Mouse (Mus musculus): ENCODE measurements at regions not wholly inside any gene's neighbourhood (a gene's known extent, or its start where the extent isn't known, plus 50 kb on each side); places are given as distances from the start of the nearest gene placed in this dataset.

DNA sequence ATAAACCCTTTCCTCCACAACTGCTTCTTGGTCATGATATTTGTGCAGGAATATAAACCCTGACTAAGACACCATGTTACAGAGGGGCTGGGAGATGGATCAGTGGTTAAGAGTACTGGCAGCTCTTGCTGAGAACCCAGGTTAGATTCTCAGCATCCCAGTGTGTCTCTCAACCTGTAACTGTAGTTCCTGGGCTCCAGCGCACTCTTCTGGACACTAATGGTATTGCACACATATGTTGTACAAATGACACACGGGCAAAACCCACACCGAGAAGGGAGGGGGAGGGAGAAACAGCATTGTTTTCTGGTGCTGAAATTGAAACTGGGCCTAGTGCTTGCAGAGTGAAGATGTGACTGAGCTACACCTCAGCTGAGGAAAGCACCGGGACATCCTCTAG is 81.0 kb upstream of the Ccdc39 start:
- WGBS = 79% methylated on average over 4 of the region's 4 CpGs
- no peak for DNase-seq (ENCODE audit: low spot score)

DNA sequence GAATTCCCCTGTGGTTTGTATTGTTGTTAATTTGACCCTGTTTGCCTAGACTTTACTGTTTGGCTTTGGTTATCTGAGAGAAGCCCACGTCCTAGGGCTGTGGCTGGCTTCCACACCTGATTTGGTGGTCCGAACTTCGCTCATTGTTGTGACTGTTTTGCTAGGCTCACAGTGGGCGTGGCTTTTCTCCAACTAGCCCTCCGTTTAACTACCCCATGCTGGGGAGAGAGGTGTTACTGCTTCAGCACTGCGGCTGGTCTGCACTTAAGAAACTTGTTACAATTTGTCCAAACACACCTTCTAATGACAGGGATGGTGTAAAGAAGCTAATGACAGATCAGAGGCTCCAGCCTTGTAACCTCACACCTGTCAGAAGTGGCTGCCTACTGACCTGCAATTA is 64.7 kb upstream of the Fxr1 start:
- Histone ChIP-seq H3K4me3 (0 out of 2 replicates have a peak overlapping the region, but pooled peaks have one; percentile 10), H3K27me3 (ENCODE audit: low read depth, poor library complexity, severe bottlenecking) (peaks cover 30% of the 10 kb centered on the region), H3K9me3 (replicated peaks) (no peaks in the 10 kb centered on the region), H3K4me1 (peaks cover 12% of the 10 kb centered on the region), H3K36me3 (no peaks in the 10 kb centered on the region), H3K27ac (no peak overlapping the region)
- 0% methylated on average over 6 of the region's 6 CpGs for WGBS
- DNase-seq (ENCODE audit: low spot score) = no peak

More for the DNA sequence above, 81.0 kb upstream of the Ccdc39 start:
- H3K4me3 ChIP-seq = no peak overlapping the region
- H3K36me3 ChIP-seq = no peaks in the 10 kb centered on the region
- no peak overlapping the region for H3K27ac ChIP-seq
- no peaks in the 10 kb centered on the region for H3K27me3 ChIP-seq (ENCODE audit: low read depth, poor library complexity, severe bottlenecking)
- H3K4me1 ChIP-seq = no peaks in the 10 kb centered on the region
- no peaks in the 10 kb centered on the region for H3K9me3 ChIP-seq (replicated peaks)

DNA sequence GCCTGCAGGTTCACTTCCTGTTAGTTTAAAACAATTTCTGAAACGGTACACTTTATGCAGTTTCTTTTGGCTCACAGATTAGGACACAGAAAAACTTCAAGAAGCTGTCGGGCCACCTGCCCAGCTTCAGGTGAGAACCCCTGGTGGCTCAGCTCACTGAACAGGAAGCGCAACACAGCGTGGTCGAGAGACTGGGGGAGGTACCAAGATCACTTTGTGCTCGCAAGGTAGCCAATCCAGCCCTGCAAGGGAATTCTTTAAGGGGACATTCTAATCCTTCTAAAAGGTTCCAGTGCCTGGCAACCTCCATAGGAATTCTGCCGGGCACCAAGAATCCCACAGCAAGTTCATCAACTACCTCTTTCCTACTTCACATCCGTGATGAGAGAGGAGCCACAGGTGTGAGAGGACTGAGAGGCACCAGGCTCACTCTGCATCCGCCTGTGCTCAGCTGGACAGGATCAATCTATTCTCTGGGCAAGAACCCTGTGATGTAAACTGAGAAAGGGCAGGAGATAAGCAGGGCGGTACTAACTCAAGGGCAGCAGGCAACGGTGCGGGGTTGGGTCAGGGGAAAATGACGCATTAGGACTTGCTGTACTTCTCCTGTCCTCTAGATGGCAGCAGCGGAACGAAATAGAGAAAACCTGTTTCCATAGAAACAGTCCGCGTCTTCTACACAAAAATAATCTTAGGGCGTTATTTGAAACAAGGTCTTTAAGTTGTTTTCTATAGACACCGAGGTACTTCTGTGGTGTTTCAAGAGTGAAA is 63.7 kb upstream of the Fxr1 start:
- H3K36me3 ChIP-seq = no peaks in the 10 kb centered on the region
- peaks cover 30% of the 10 kb centered on the region for H3K27me3 ChIP-seq (ENCODE audit: low read depth, poor library complexity, severe bottlenecking)
- WGBS = 3% methylated on average over 19 of the region's 19 CpGs
- peak overlapping the region; percentile 25 for H3K4me3 ChIP-seq
- peaks cover 12% of the 10 kb centered on the region for H3K4me1 ChIP-seq
- DNase-seq (ENCODE audit: low spot score) = peak; percentile 77
- H3K9me3 ChIP-seq (replicated peaks) = no peaks in the 10 kb centered on the region
- no peak overlapping the region for H3K27ac ChIP-seq

DNA sequence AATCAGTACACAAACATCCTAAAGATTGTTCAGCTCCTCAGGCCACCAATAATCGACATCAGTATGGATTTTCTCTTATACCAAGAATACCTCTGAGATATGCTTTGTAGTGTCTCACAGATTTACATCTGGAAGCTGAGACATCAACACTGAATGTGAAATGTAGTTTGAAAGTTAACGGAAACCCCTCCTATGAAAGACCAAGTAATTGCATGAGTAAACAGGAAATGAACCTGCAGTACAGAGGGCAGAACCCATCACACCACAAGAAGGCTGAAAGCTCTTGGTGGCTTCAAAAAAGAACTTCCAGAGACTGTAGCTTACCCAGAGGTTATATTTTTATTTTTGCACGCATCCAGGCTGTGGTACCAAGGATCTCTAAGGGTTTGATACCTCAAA is 63.1 kb upstream of the Fxr1 start:
- Histone ChIP-seq H3K36me3 (no peaks in the 10 kb centered on the region), H3K4me1 (peaks cover 12% of the 10 kb centered on the region), H3K27ac (no peak overlapping the region), H3K27me3 (ENCODE audit: low read depth, poor library complexity, severe bottlenecking) (peaks cover 30% of the 10 kb centered on the region), H3K9me3 (replicated peaks) (no peaks in the 10 kb centered on the region), H3K4me3 (no peak overlapping the region)
- WGBS = 53% methylated on average over 3 of the region's 3 CpGs
- DNase-seq (ENCODE audit: low spot score) = no peak

DNA sequence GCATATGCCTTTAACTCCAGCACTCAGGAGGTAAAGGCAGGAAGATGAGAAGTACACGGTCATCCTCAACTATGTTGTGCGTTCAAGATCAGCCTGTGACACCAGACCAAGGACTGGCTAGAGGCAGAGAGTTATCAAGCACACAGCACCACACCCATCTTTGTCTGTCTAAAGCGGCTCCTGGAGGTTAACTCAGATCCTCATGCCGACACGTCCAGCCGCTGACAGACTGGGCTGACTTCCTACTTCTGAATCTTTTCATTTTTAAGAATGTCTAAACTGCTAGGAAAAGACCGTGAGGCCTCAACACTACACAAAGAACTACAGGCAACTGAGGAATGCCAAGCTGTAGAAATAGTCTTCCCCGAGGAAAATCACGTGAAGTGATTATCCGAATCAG is 62.1 kb upstream of the Fxr1 start:
- 92% methylated on average over 10 of the region's 10 CpGs for WGBS
- H3K27me3 ChIP-seq (ENCODE audit: low read depth, poor library complexity, severe bottlenecking) = peaks cover 30% of the 10 kb centered on the region
- DNase-seq (ENCODE audit: low spot score) = no peak
- H3K27ac ChIP-seq = no peak overlapping the region
- H3K4me3 ChIP-seq = no peak overlapping the region
- no peaks in the 10 kb centered on the region for H3K36me3 ChIP-seq
- peaks cover 12% of the 10 kb centered on the region for H3K4me1 ChIP-seq
- no peaks in the 10 kb centered on the region for H3K9me3 ChIP-seq (replicated peaks)

DNA sequence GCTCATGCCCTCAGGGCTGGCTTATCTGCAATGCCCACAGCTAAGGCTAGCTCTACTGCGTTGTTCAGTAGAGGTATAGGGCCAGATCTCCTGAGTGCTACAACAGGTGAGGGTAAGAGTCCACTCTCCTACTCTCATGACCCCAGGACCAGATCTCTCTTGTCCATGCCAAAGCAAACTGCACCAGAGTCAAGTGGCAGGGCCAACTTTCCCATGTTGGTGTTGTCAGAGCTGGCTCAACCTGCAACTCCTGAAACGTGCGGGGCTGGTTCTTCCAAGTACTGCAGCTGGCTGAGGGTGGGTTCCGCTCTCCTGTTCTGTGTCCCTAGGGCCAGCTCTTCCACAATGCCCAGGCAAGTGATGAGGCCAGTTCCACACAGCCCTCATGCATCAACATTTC is 61.5 kb upstream of the Fxr1 start:
- no peak for DNase-seq (ENCODE audit: low spot score)
- H3K27ac ChIP-seq = no peak overlapping the region
- H3K36me3 ChIP-seq = no peaks in the 10 kb centered on the region
- H3K4me1 ChIP-seq = peaks cover 12% of the 10 kb centered on the region
- peaks cover 30% of the 10 kb centered on the region for H3K27me3 ChIP-seq (ENCODE audit: low read depth, poor library complexity, severe bottlenecking)
- no peaks in the 10 kb centered on the region for H3K9me3 ChIP-seq (replicated peaks)
- no peak overlapping the region for H3K4me3 ChIP-seq
- WGBS = 83% methylated on average over 4 of the region's 4 CpGs

DNA sequence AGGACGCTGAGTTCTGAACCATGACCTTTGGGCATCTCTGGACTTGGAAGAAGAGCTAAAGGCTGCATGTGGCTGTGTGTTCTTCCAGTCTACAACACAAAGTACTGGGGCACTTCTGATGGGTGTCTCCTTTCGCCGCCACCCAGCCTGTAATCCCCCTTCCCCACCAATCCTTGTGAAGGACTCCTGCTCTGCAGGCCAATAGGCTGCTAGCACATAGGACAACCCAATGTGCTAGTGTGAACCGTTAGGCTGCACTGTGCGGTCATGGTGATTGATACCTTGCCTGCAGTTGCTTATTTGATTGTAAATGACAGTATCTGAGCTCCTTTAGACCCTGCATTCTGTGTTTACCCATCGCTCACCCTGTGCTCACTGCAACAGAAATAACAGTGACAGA is 59.5 kb upstream of the Fxr1 start:
- Histone ChIP-seq H3K27ac (no peak overlapping the region), H3K9me3 (replicated peaks) (no peaks in the 10 kb centered on the region)
- 55% methylated on average over 6 of the region's 6 CpGs for WGBS

DNA sequence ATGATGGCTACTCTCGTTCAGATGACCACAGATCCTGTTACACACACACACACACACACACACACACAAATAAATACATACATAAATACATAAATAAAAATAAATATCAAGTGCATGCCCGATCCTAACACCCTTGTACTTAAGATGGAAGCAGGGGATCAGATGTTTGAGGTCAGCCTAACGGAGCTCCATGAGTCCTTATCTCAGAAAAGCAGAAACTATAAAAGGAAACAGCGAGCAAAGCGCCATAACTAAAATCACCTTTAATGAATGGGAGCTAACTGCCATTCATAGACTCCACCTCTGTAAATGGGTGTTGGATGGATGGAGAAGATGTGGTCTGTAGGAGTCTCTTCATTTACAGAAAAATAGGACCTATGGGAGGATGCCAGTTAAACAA is 56.8 kb upstream of the Fxr1 start:
- H3K4me1 ChIP-seq = no peaks in the 10 kb centered on the region
- H3K27ac ChIP-seq = no peak overlapping the region
- no peaks in the 10 kb centered on the region for H3K27me3 ChIP-seq (ENCODE audit: low read depth, poor library complexity, severe bottlenecking)
- H3K36me3 ChIP-seq = no peaks in the 10 kb centered on the region
- no peaks in the 10 kb centered on the region for H3K9me3 ChIP-seq (replicated peaks)
- no peak overlapping the region for H3K4me3 ChIP-seq
- WGBS = 92% methylated on average over 5 of the region's 5 CpGs
- DNase-seq (ENCODE audit: low spot score) = no peak

More for the DNA sequence above, 59.5 kb upstream of the Fxr1 start:
- DNase-seq (ENCODE audit: low spot score) = no peak
- H3K36me3 ChIP-seq = no peaks in the 10 kb centered on the region
- H3K4me1 ChIP-seq = peaks cover 5% of the 10 kb centered on the region
- no peak overlapping the region for H3K4me3 ChIP-seq
- H3K27me3 ChIP-seq (ENCODE audit: low read depth, poor library complexity, severe bottlenecking) = peaks cover 10% of the 10 kb centered on the region

DNA sequence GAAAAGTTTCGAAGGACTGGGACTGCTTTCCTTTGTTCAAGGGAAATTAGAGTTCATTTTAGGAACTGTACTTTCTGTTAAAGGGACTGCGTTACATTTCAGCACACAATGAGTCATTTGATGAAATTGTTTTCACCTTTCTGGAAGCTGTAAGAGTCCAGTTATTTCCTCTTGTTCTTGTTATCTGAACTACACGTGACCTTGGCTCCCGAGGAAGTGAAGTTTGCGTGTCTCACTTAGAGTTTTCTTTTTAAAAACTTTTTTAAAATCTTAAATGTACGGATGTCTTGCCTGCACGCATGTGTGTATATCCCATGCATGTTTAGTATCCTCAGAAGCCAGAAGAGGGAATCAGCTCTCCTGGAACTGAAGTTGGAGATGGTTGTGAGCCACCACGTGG is 52.6 kb upstream of the Fxr1 start:
- no peaks in the 10 kb centered on the region for H3K27me3 ChIP-seq (ENCODE audit: low read depth, poor library complexity, severe bottlenecking)
- H3K4me1 ChIP-seq = no peaks in the 10 kb centered on the region
- DNase-seq (ENCODE audit: low spot score) = no peak
- H3K9me3 ChIP-seq (replicated peaks) = no peaks in the 10 kb centered on the region
- no peak overlapping the region for H3K4me3 ChIP-seq
- 86% methylated on average over 8 of the region's 8 CpGs for WGBS
- no peaks in the 10 kb centered on the region for H3K36me3 ChIP-seq
- H3K27ac ChIP-seq = no peak overlapping the region
